In the genomic region with DNA sequence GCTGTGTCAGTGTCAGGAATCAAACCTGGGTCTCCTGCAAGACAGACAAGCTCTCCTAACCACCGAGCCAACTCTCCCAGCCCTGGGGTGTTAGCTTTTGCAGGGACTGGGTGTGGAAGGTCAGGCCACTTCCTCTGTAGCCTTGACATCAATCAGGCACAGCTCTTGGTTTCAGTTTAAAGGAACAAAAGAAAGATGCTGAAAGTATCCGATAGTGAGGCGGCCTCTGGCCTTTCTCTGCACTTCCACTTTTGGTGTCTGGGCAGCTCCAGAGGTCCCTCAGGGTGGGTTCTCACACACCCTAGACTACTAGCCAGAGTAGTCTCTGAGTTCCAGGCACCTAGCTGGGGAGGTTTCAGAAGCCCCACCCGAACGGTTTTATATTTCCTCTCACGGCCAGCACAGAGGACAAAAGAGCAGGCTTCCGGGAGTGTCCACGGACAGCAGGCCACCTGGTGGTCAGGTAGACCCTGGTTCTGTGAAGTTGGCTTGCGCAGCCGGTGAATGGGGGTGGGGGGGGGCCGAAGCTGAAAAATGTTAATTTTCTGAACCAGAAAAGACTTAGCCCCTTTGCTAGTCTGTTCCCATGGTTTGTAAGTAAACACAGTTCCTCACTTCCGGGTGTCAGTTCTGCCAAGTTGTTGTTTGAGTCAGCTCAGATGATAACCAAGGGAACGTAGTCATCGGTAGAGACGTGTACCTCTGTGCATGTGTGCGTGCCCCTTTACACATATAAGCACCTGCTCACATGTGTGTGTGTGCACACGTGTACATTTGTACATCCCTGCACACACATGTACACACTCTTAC, we compare ENCODE assay signal across 8 mouse cellular contexts. TPM values are rescaled to one million over a fixed set of nuclear protein-coding genes. Genes with fewer than 3 reads are reported as not detected.
DNase-seq lines count a peak whose midpoint lies in the region; ATAC-seq and TF ChIP-seq lines count a peak whose summit lies in the region.

No protein-coding gene starts in this region.

- no peak for DNase-seq in thymus, adult 2 months
- DNase-seq in thymus, postnatal 10 days (ENCODE audit: low spot score in 2 of 2): no peak
- DNase-seq in heart, embryonic 10.5 days (ENCODE audit: low spot score): no peak
- no peak for DNase-seq in layer of hippocampus, adult 8-10 months (ENCODE audit: low spot score in 2 of 2)
- DNase-seq in testis, postnatal 10 days (ENCODE audit: low spot score): no peak
- no peak for DNase-seq in left cerebral cortex, adult 8-10 months (ENCODE audit: low spot score in 2 of 2)

- H3K36me3 ChIP-seq in thymus, adult 2 months (ENCODE audit: control insufficient read depth, insufficient read depth, low read length): no peaks in the 10 kb centered on the region
- peaks cover 18% of the 10 kb centered on the region for H3K36me3 ChIP-seq in heart, embryonic 10.5 days
- H3K36me3 ChIP-seq in limb, embryonic 12.5 days: peaks cover 11% of the 10 kb centered on the region; the same call in 1 of the 2 replicates

- no peaks in the 10 kb centered on the region for H3K27me3 ChIP-seq in thymus, adult 2 months (ENCODE audit: control insufficient read depth, insufficient read depth, low read length)
- no peaks in the 10 kb centered on the region for H3K27me3 ChIP-seq in heart, embryonic 10.5 days (ENCODE audit: insufficient read depth, poor library complexity, severe bottlenecking)
- H3K27me3 ChIP-seq in limb, embryonic 12.5 days: no peaks in the 10 kb centered on the region

- no peak for TF ChIP-seq CTCF in thymus, adult 2 months (IDR thresholded peaks at IDR 0.05; ENCODE audit: borderline replicate concordance, control insufficient read depth, extremely low read depth, insufficient read depth, low read length, poor library complexity)

- WGBS in thymus, adult 2 months: 40% methylated on average over 17 of the region's 17 CpGs
- 57% methylated on average over 17 of the region's 17 CpGs for WGBS in heart, embryonic 10.5 days
- WGBS in limb, embryonic 12.5 days: 59% methylated on average over 17 of the region's 17 CpGs

- no peak for ATAC-seq in limb, embryonic 12.5 days (ENCODE audit: insufficient number of reproducible peaks, insufficient read depth, low FRiP score, low TSS enrichment, low read depth)
- ATAC-seq in neutrophil, adult 5-6 weeks (ENCODE audit: extremely low read depth, insufficient number of reproducible peaks, low FRiP score, poor library complexity, severe bottlenecking): peak; percentile 28

- H3K9ac ChIP-seq in limb, embryonic 12.5 days (replicated peaks): no peak overlapping the region

- no peak for TF ChIP-seq POLR2A in thymus, adult 2 months (IDR thresholded peaks at IDR 0.05; ENCODE audit: control insufficient read depth, extremely low read depth, insufficient read depth, low read length, poor library complexity)

- H3K9me3 ChIP-seq in heart, embryonic 10.5 days: no peaks in the 10 kb centered on the region
- no peaks in the 10 kb centered on the region for H3K9me3 ChIP-seq in limb, embryonic 12.5 days

- peak overlapping the region; percentile 54 for H3K27ac ChIP-seq in thymus, adult 2 months (ENCODE audit: control insufficient read depth, insufficient read depth, low read length)
- peak overlapping the region; percentile 64 for H3K27ac ChIP-seq in heart, embryonic 10.5 days
- 0 out of 2 replicates have a peak overlapping the region, but pooled peaks have one; percentile 1 for H3K27ac ChIP-seq in limb, embryonic 12.5 days

- peaks cover 51% of the 10 kb centered on the region for H3K4me1 ChIP-seq in thymus, adult 2 months (replicated peaks; ENCODE audit: control insufficient read depth, insufficient read depth, low read length)
- H3K4me1 ChIP-seq in heart, embryonic 10.5 days: peaks cover 54% of the 10 kb centered on the region
- H3K4me1 ChIP-seq in limb, embryonic 12.5 days (replicated peaks): peaks cover 51% of the 10 kb centered on the region

- H3K4me3 ChIP-seq in thymus, adult 2 months (ENCODE audit: control insufficient read depth, insufficient read depth, low read length): 0 out of 2 replicates have a peak overlapping the region, but pooled peaks have one; percentile 4
- H3K4me3 ChIP-seq in heart, embryonic 10.5 days: no peak overlapping the region
- no peak overlapping the region for H3K4me3 ChIP-seq in limb, embryonic 12.5 days (replicated peaks)

- H3K4me2 ChIP-seq in limb, embryonic 12.5 days: no peak overlapping the region

RNA-seq across cellular contexts. Expression of a gene that starts 25.5 kb away (rescaled TPM):
- 103 and 134 TPM in 2 replicates for polyA plus RNA-seq in thymus, adult 2 months (2012; rRNA removed)
- 6.4 and 8.3 TPM in 2 replicates for polyA plus RNA-seq in heart, embryonic 10.5 days (2016; fragmentation: Nextera tagmentation; extraction: Ambion mirVana)
- 10.1 and 20.8 TPM in 2 replicates for polyA plus RNA-seq in limb, embryonic 12.5 days (2016; fragmentation: Nextera tagmentation; extraction: Ambion mirVana)
- 70.7 and 74.6 TPM in 2 replicates for total RNA-seq in neutrophil, adult 5-6 weeks (2017)
- total RNA-seq in layer of hippocampus, adult 8-10 months (2022): 100 to 1,000 TPM; 252 to 278 (median 268) TPM
- total RNA-seq in left cerebral cortex, adult 8-10 months (2022): 100 to 1,000 TPM; 268 to 292 (median 275) TPM

Comparison
In these comparisons a context has a peak if more than half of its experiments do, and no peak if none do; other contexts are left out.
1. H3K27ac ChIP-seq: peak in every context shown above with its lines; median percentile 64 in heart, embryonic 10.5 days; 54 in thymus, adult 2 months; 1 in limb, embryonic 12.5 days.